In the genomic region with DNA sequence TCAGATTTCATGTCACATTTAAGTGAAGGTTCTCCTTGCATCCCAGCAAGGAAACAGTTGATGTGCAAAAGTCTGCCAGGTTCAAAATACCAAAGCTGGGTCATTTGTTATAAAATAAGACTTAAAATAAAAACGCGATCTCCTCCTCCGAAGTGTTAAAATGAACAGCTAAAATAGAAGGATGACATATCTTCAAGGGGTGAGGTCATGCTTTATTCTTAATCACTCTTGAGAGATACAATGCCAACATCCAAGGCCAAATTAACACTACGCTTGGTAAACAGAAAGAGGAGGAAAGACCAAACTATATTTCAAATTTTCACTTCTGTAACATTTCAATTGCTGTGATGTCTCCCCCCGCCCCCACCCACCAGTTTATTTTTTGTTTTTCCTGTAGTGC, we compare ENCODE assay signal across 21 mouse cellular contexts.
DNase-seq lines count a peak whose midpoint lies in the region; ATAC-seq and TF ChIP-seq lines count a peak whose summit lies in the region.
"Had no signal": no experiment of that assay in that cellular context is flagged by ENCODE, and none has a peak within 500 bp of the region (broad histone marks: within the 10 kb centered on the region; RNA-seq: fewer than 3 reads in every experiment).

No protein-coding gene starts in this region.

- no peaks in the 10 kb centered on the region for H3K9me3 ChIP-seq in heart, embryonic 14.5 days (ENCODE audit: control insufficient read depth, low read length)
- H3K9me3 ChIP-seq in heart, embryonic 10.5 days, result no peaks in the 10 kb centered on the region
- no peaks in the 10 kb centered on the region for H3K9me3 ChIP-seq in heart, postnatal 0 days (replicated peaks; ENCODE audit: control insufficient read depth, low read length)
- H3K9me3 ChIP-seq: G1E had no signal

- no peak overlapping the region for H3K27ac ChIP-seq in heart, embryonic 14.5 days (replicated peaks in 1 of 2; ENCODE audit: control insufficient read depth in 1 of 2, insufficient read depth in 1 of 2, low read depth in 2 of 2, low read length in 2 of 2)
- no peak overlapping the region for H3K27ac ChIP-seq in heart, embryonic 10.5 days
- 0 out of 2 replicates have a peak overlapping the region, but pooled peaks have one; percentile 34 for H3K27ac ChIP-seq in heart, postnatal 0 days (ENCODE audit: low read depth)

- H3K27me3 ChIP-seq in heart, embryonic 14.5 days (ENCODE audit: control insufficient read depth, insufficient read depth, low read length), result no peaks in the 10 kb centered on the region
- no peaks in the 10 kb centered on the region for H3K27me3 ChIP-seq in heart, embryonic 10.5 days (ENCODE audit: insufficient read depth, poor library complexity, severe bottlenecking)
- no peaks in the 10 kb centered on the region for H3K27me3 ChIP-seq in heart, postnatal 0 days (ENCODE audit: control insufficient read depth, insufficient read depth, low read length)
- H3K27me3 ChIP-seq: CH12.LX, Patski had no signal

- no peak overlapping the region for H3K4me3 ChIP-seq in heart, embryonic 14.5 days (ENCODE audit: control insufficient read depth in 1 of 2, insufficient read depth in 1 of 2, low read depth in 1 of 2, low read length in 2 of 2)
- H3K4me3 ChIP-seq in heart, embryonic 10.5 days, result no peak overlapping the region
- no peak overlapping the region for H3K4me3 ChIP-seq in heart, postnatal 0 days (ENCODE audit: low read depth, low read length)

- no peak overlapping the region for H3K9ac ChIP-seq in heart, embryonic 14.5 days (ENCODE audit: low read length)
- H3K9ac ChIP-seq in heart, postnatal 0 days (replicated peaks; ENCODE audit: low read depth, low read length), result no peak overlapping the region

- peak overlapping the region; percentile 12; the same call in 1 of the 2 replicates for H3K4me2 ChIP-seq in heart, embryonic 14.5 days (ENCODE audit: low read length)
- H3K4me2 ChIP-seq in heart, postnatal 0 days (ENCODE audit: low read depth, low read length), result no peak overlapping the region

- no peaks in the 10 kb centered on the region for H3K36me3 ChIP-seq in heart, embryonic 14.5 days (ENCODE audit: control insufficient read depth, insufficient read depth, low read length)
- H3K36me3 ChIP-seq in heart, embryonic 10.5 days, result no peaks in the 10 kb centered on the region
- H3K36me3 ChIP-seq in heart, postnatal 0 days (replicated peaks; ENCODE audit: control insufficient read depth, insufficient read depth, low read length), result no peaks in the 10 kb centered on the region
- H3K36me3 ChIP-seq: G1E had no signal

- no peak for TF ChIP-seq CTCF in heart, postnatal 0 days (IDR thresholded peaks at IDR 0.05; ENCODE audit: low read depth)

- peak; percentile 28 for DNase-seq in heart, adult 8-10 months (ENCODE audit: low spot score)
- DNase-seq in heart, adult 11 months, result no peak
- DNase-seq in heart, embryonic 10.5 days (ENCODE audit: low spot score), result no peak
- DNase-seq in heart, postnatal 0 days (ENCODE audit: low spot score), result peak; percentile 58
- DNase-seq in heart, postnatal 4 days, result no peak
- DNase-seq: adrenal gland, adult 2 months; adrenal gland, adult 8-10 months; adrenal gland, postnatal 10 days; adrenal gland, postnatal 14 days; adrenal gland, postnatal 25 days; adrenal gland, postnatal 36 days; B cell, adult 2 months; cerebellum, adult 11 months; cerebellum, adult 11-12 months; cerebellum, adult 18-20 months had no signal

- TF ChIP-seq EP300 in heart, postnatal 0 days (IDR thresholded peaks at IDR 0.05; ENCODE audit: low read depth), result no peak

- WGBS in heart, embryonic 14.5 days, result 40% methylated on average over 5 of the region's 5 CpGs
- 84% methylated on average over 5 of the region's 5 CpGs for WGBS in heart, embryonic 10.5 days
- WGBS in heart, postnatal 0 days, result 29% methylated on average over 5 of the region's 5 CpGs

- ATAC-seq in heart, embryonic 14.5 days (ENCODE audit: insufficient number of reproducible peaks, insufficient read depth, low FRiP score, low read depth), result no peak
- ATAC-seq in heart, postnatal 0 days (ENCODE audit: insufficient read depth, low read depth), result peak; percentile 75; the same call in 1 of the 2 replicates
- ATAC-seq: activated CD4-positive, CD25-positive, alpha-beta regulatory T cell, adult 4 months; CD4-positive, CD25-positive, alpha-beta regulatory T cell, adult 4 months; Patski had no signal

- peaks cover 7 to 16% of the 10 kb centered on the region in 2 experiments for H3K4me1 ChIP-seq in heart, embryonic 14.5 days (ENCODE audit: control insufficient read depth in 2 of 2, insufficient read depth in 2 of 2, low read length in 2 of 2)
- H3K4me1 ChIP-seq in heart, embryonic 10.5 days, result peaks cover 12% of the 10 kb centered on the region; the same call in 1 of the 2 replicates
- peaks cover 15% of the 10 kb centered on the region for H3K4me1 ChIP-seq in heart, postnatal 0 days (ENCODE audit: control insufficient read depth, insufficient read depth)

Comparison
In these comparisons a context has a peak if more than half of its experiments do, and no peak if none do; other contexts are left out.
1. DNase-seq: peak in heart, adult 8-10 months (single experiment) and heart, postnatal 0 days (single experiment); none in heart, adult 11 months (single experiment), heart, embryonic 10.5 days (single experiment) and heart, postnatal 4 days (single experiment).